Mouse (Mus musculus): ENCODE measurements around the gene Mycbp. TPM values are rescaled to one million over a fixed set of nuclear protein-coding genes. Genes with fewer than 3 reads are reported as not detected.

Mycbp gene
- total RNA-seq (2012; rRNA removed) (50.6 and 54.2 TPM in 2 replicates), polyA plus RNA-seq (2012; ENCODE audit: insufficient read depth in 1 of 2, insufficient read length in 2 of 2, low read depth in 1 of 2, low replicate concordance in 2 of 2, missing spikeins in 1 of 2) (10 to 100 TPM in 1 of 2 experiments, not detected in 1; 86.6 TPM)

- H3K27ac ChIP-seq (ENCODE audit: control insufficient read depth, low read depth, low read length) = peak within 1 kb of the TSS; percentile 69
- H3K36me3 ChIP-seq (ENCODE audit: control insufficient read depth in 1 of 2, insufficient read depth in 2 of 2, low read length in 2 of 2) = peaks cover 0 to 20% of the 10 kb centered on the region in 2 experiments; a peak in 2 of 4 replicates
- peaks cover 20% of the 10 kb centered on the region for H3K79me2 ChIP-seq (ENCODE audit: control insufficient read depth, insufficient read depth, low read length, poor library complexity)
- TF ChIP-seq USF2 (IDR thresholded peaks at IDR 0.05; ENCODE audit: borderline replicate concordance in 1 of 2, insufficient read depth in 1 of 2, low read depth in 1 of 2, low read length in 2 of 2) (no peak), MXI1 (IDR thresholded peaks at IDR 0.05; ENCODE audit: low read depth, low read length) (peak; percentile 98), SMC3 (IDR thresholded peaks at IDR 0.05; ENCODE audit: low read depth, low read length) (no peak), EP300 (IDR thresholded peaks at IDR 0.05; ENCODE audit: low read depth in 1 of 2, low read length in 2 of 2) (no peak; a peak in 1 of 4 replicates), RAD21 (IDR thresholded peaks at IDR 0.05; ENCODE audit: low read depth, low read length) (no peak), ZNF384 (IDR thresholded peaks at IDR 0.05; ENCODE audit: low read depth, low read length) (peak; percentile 59), POLR2AphosphoS2 (IDR thresholded peaks at IDR 0.05; ENCODE audit: low read length) (peak; percentile 54; the same call in 1 of the 2 replicates), CHD1 (IDR thresholded peaks at IDR 0.05; ENCODE audit: low read depth, low read length) (no peak), ETS1 (IDR thresholded peaks at IDR 0.05; ENCODE audit: low read depth, low read length) (no peak), MEF2A (IDR thresholded peaks at IDR 0.05; ENCODE audit: extremely low read depth, insufficient replicate concordance, low read depth, low read length, poor library complexity, severe bottlenecking) (no peak), USF1 (IDR thresholded peaks at IDR 0.05; ENCODE audit: low read depth, low read length) (peak; percentile 32), KAT2A (conservative IDR thresholded peaks at IDR 0.05; ENCODE audit: low read depth, low read length) (peak; percentile 64; the same call in 1 of the 2 replicates), TAL1 (IDR thresholded peaks at IDR 0.05; ENCODE audit: low read length) (no peak), NRF1 (IDR thresholded peaks at IDR 0.05; ENCODE audit: insufficient read depth, low read depth, low read length, poor library complexity, severe bottlenecking) (peak; percentile 99), E2F4 (IDR thresholded peaks at IDR 0.05; ENCODE audit: borderline replicate concordance, low read depth, low read length) (no peak), ZKSCAN1 (IDR thresholded peaks at IDR 0.05; ENCODE audit: low read depth, low read length) (no peak), ELF1 (IDR thresholded peaks at IDR 0.05; ENCODE audit: low read depth, low read length) (peak; percentile 93), UBTF (IDR thresholded peaks at IDR 0.05; ENCODE audit: borderline replicate concordance, insufficient read depth, low read depth, low read length) (no peak), CTCF (IDR thresholded peaks at IDR 0.05 in 2 of 3, conservative IDR thresholded peaks at IDR 0.05 in 1 of 3; ENCODE audit: control insufficient read depth in 1 of 3, insufficient read depth in 1 of 3, low read depth in 2 of 3, low read length in 3 of 3, poor library complexity in 1 of 3, severe bottlenecking in 1 of 3) (no peak), HCFC1 (IDR thresholded peaks at IDR 0.05; ENCODE audit: low read depth, low read length) (peak; percentile 92), BHLHE40 (IDR thresholded peaks at IDR 0.05; ENCODE audit: borderline replicate concordance, low read depth, low read length) (peak; percentile 90), JUND (IDR thresholded peaks at IDR 0.05; ENCODE audit: low read depth, low read length) (no peak), MAX (IDR thresholded peaks at IDR 0.05; ENCODE audit: low read length) (peak; percentile 87), TCF12 (IDR thresholded peaks at IDR 0.05; ENCODE audit: low read depth, low read length) (no peak; the same call in 1 of the 2 replicates), ZC3H11A (IDR thresholded peaks at IDR 0.05; ENCODE audit: low read depth, low read length) (no peak), MAFK (IDR thresholded peaks at IDR 0.05; ENCODE audit: borderline replicate concordance, low read depth, low read length) (no peak), CHD2 (IDR thresholded peaks at IDR 0.05; ENCODE audit: low read length) (no peak), GATA1 (IDR thresholded peaks at IDR 0.05; ENCODE audit: low read depth, low read length) (peak; percentile 60), SIN3A (IDR thresholded peaks at IDR 0.05; ENCODE audit: low read length) (peak; percentile 99), MAZ (IDR thresholded peaks at IDR 0.05; ENCODE audit: low read depth, low read length) (0 out of 2 replicates have a peak, but pooled peaks have one; percentile 53), GABPA (IDR thresholded peaks at IDR 0.05; ENCODE audit: low read depth, low read length) (no peak), MYB (IDR thresholded peaks at IDR 0.05; ENCODE audit: low read depth, low read length) (no peak), POLR2A (IDR thresholded peaks at IDR 0.05; ENCODE audit: control insufficient read depth in 1 of 2, insufficient read depth in 1 of 2, low read depth in 1 of 2, low read length in 2 of 2, poor library complexity in 1 of 2) (peak; percentile 59 to 68; a peak in 2 of 4 replicates), POLR2AphosphoS5 (IDR thresholded peaks at IDR 0.05; ENCODE audit: borderline replicate concordance, low read depth, low read length) (no peak), MYC (IDR thresholded peaks at IDR 0.05; ENCODE audit: low read depth, low read length) (peak; percentile 82)
Observed at GRCm38 (mm10) chr4:123904333-123905125, at the start of gene Mycbp. Gene Mycbp, plus strand, starts transcription at chr4:123904832.

More at GRCm38 (mm10) chr4:123904333-123905125, at the start of gene Mycbp:
- H3K9me3 ChIP-seq (replicated peaks; ENCODE audit: insufficient read depth, low read length) = no peaks in the 10 kb centered on the region
- H3K4me3 ChIP-seq (ENCODE audit: control insufficient read depth in 1 of 2, insufficient read depth in 1 of 2, low read depth in 2 of 2, low read length in 2 of 2) = peak within 1 kb of the TSS; percentile 85 to 96
- DNase-seq (ENCODE audit: low read depth, low spot score) = peak; percentile 98
- peaks cover 4% of the 10 kb centered on the region in 2 experiments; a peak in 3 of 4 replicates for H3K4me1 ChIP-seq (ENCODE audit: control insufficient read depth in 1 of 2, insufficient read depth in 2 of 2, low read length in 2 of 2)
- peak within 1 kb of the TSS; percentile 93 for H3K9ac ChIP-seq (ENCODE audit: control insufficient read depth, low read depth, low read length, poor library complexity, severe bottlenecking)
- no peaks in the 10 kb centered on the region for H3K27me3 ChIP-seq (ENCODE audit: control insufficient read depth in 1 of 2, insufficient read depth in 2 of 2, low read length in 2 of 2)
